Mouse (Mus musculus): ENCODE data around the gene B3gnt3. TPM values are rescaled to one million over a fixed set of nuclear protein-coding genes. Genes with fewer than 3 reads are reported as not detected.
A peak's percentile ranks its signal among the peaks of the same experiment; 100 is the strongest.

The B3gnt3 gene
- polyA plus RNA-seq, 1 experiment from 2014 or later: 1.2 TPM

- peaks cover 91% of the 10 kb centered on the region for H3K27me3 ChIP-seq (ENCODE audit: low read depth, poor library complexity, severe bottlenecking)
- DNase-seq (ENCODE audit: low spot score): peak; percentile 78
- no peaks in the 10 kb centered on the region for H3K36me3 ChIP-seq
- WGBS: under 1% methylated on average over 64 of the region's 64 CpGs
- no peaks in the 10 kb centered on the region for H3K9me3 ChIP-seq (replicated peaks)
- peak overlapping the region; percentile 73 for H3K27ac ChIP-seq
- H3K4me3 ChIP-seq: peak overlapping the region; percentile 56
- H3K4me1 ChIP-seq: peaks cover 60% of the 10 kb centered on the region
Measured at GRCm38 (mm10) chr8:71670621-71671548, 30.7 kb downstream of the B3gnt3 start.

DNA sequence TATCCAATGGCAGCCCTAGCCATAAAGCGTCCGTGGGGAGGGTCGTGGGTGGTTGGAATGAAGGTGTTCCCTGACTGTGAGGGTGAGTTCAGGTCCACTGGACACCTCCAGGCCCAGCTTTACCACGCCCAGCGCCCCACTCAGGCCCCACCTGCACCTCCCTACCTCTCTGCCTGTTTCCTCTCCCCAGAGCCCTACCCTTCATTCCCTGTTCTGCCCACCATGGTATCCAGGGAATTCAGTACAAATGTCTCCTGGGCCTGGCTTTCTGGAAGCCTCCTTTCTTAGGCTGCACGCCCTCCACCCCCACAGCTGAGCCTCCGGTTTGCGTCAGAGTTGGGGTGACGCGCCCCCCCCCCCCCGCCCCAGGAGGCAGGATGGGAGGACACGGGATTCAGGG lies 31.4 kb downstream of the B3gnt3 start:
- no peaks in the 10 kb centered on the region for H3K9me3 ChIP-seq (replicated peaks)
- H3K27me3 ChIP-seq (ENCODE audit: low read depth, poor library complexity, severe bottlenecking): peaks cover 85% of the 10 kb centered on the region
- peaks cover 62% of the 10 kb centered on the region for H3K4me1 ChIP-seq
- H3K27ac ChIP-seq: peak overlapping the region; percentile 73
- H3K4me3 ChIP-seq: peak overlapping the region; percentile 56
- WGBS: 7% methylated on average over 11 of the region's 12 CpGs
- no peak for DNase-seq (ENCODE audit: low spot score)
- H3K36me3 ChIP-seq: no peaks in the 10 kb centered on the region

- H3K4me1 ChIP-seq: peaks cover 66% of the 10 kb centered on the region
- H3K36me3 ChIP-seq: no peaks in the 10 kb centered on the region
- 3% methylated on average over 21 of the region's 21 CpGs for WGBS
- no peaks in the 10 kb centered on the region for H3K9me3 ChIP-seq (replicated peaks)
- H3K27ac ChIP-seq: peak overlapping the region; percentile 77
- no peak for DNase-seq (ENCODE audit: low spot score)
- H3K4me3 ChIP-seq: peak overlapping the region; percentile 25
- peaks cover 89% of the 10 kb centered on the region for H3K27me3 ChIP-seq (ENCODE audit: low read depth, poor library complexity, severe bottlenecking)
Measured at GRCm38 (mm10) chr8:71668220-71668975, 33.2 kb downstream of the B3gnt3 start.

GRCm38 (mm10) chr8:71667256-71667655 lies 34.3 kb downstream of the B3gnt3 start:
- WGBS: 53% methylated on average over 5 of the region's 5 CpGs
- H3K4me1 ChIP-seq: peaks cover 66% of the 10 kb centered on the region
- H3K4me3 ChIP-seq: no peak overlapping the region
- no peaks in the 10 kb centered on the region for H3K9me3 ChIP-seq (replicated peaks)
- peak overlapping the region; percentile 77 for H3K27ac ChIP-seq
- DNase-seq (ENCODE audit: low spot score): peak; percentile 30
- H3K27me3 ChIP-seq (ENCODE audit: low read depth, poor library complexity, severe bottlenecking): peaks cover 89% of the 10 kb centered on the region
- no peaks in the 10 kb centered on the region for H3K36me3 ChIP-seq

DNA sequence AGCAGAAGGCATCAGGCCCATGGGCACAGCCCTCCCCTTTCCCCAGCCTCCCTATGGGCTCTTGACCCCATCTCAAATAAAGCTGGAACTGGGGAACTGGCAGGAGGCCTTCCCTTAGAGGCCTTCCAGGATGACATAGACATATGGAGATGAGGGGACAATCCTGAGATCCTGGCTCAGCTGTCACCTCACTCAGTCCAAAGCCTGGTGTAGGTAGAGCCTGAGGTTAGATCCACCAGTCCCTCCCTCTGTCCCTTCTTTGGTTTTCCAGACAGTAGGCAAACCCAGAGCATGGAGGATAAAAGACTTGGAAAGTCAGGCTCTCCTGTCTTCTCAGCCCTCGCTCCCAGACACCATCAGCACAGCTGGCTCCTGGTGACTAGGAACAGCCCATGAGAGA lies 34.7 kb downstream of the B3gnt3 start:
- WGBS: 33% methylated on average over 1 of the region's 1 CpGs
- no peak overlapping the region for H3K4me3 ChIP-seq
- H3K27me3 ChIP-seq (ENCODE audit: low read depth, poor library complexity, severe bottlenecking): peaks cover 89% of the 10 kb centered on the region
- DNase-seq (ENCODE audit: low spot score): no peak
- no peak overlapping the region for H3K27ac ChIP-seq
- H3K9me3 ChIP-seq (replicated peaks): no peaks in the 10 kb centered on the region
- H3K36me3 ChIP-seq: no peaks in the 10 kb centered on the region
- H3K4me1 ChIP-seq: peaks cover 62% of the 10 kb centered on the region

DNA sequence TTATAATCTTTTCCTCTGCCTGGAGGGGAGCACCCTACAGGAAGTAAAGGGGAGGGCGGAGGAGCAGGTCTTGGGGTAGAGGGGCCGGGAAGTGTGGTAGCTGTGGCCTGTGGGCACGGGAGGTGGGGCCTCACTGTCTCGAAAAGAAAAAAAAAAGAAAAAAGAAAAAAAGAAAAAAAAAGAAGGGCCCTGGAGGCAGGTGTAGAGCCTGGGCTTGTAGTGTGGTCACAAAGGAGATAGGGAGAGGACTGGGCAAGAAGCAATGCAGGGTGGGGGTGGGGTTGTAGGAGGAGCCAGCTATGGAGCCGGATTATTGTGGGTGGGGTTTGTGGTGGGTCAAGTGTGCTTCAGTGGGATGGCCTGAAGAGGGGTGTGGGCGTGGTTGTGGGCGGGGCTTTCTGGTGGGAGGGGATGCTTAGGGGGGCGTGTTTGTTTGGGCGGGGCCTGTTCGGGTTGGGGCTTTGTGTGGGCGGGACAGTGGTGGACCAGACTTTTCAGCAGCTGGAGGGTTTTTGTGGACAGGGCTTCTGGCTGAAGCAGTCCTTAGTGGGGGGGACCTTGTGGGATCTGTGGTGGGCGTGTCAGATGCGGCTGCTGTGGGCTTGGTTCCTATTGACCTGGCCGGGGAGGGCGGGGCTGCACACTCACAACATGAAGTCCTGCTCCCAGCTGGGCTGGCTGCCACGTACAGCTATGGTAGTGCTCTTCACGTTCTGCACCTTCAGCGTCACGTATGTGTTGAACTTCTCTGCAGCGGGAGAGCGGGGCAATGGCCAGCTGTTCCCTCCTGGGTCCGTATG lies 36.1 kb downstream of the B3gnt3 start:
- H3K36me3 ChIP-seq: no peaks in the 10 kb centered on the region
- H3K27ac ChIP-seq: 0 out of 2 replicates have a peak overlapping the region, but pooled peaks have one; percentile 6
- peak overlapping the region; percentile 40 for H3K4me3 ChIP-seq
- H3K4me1 ChIP-seq: peaks cover 50% of the 10 kb centered on the region
- 4% methylated on average over 22 of the region's 22 CpGs for WGBS
- H3K27me3 ChIP-seq (ENCODE audit: low read depth, poor library complexity, severe bottlenecking): peaks cover 92% of the 10 kb centered on the region
- peak; percentile 92 for DNase-seq (ENCODE audit: low spot score)
- H3K9me3 ChIP-seq (replicated peaks): no peaks in the 10 kb centered on the region

- 8% methylated on average over 36 of the region's 36 CpGs for WGBS
- no peaks in the 10 kb centered on the region for H3K9me3 ChIP-seq (replicated peaks)
- H3K36me3 ChIP-seq: no peaks in the 10 kb centered on the region
- H3K4me3 ChIP-seq: no peak overlapping the region; the same call in 1 of the 2 replicates
- DNase-seq (ENCODE audit: low spot score): peak; percentile 94
- H3K4me1 ChIP-seq: peaks cover 14% of the 10 kb centered on the region
- H3K27me3 ChIP-seq (ENCODE audit: low read depth, poor library complexity, severe bottlenecking): peaks cover 98% of the 10 kb centered on the region
- no peak overlapping the region for H3K27ac ChIP-seq
Measured at GRCm38 (mm10) chr8:71660325-71661120, 41.1 kb downstream of the B3gnt3 start.

DNA sequence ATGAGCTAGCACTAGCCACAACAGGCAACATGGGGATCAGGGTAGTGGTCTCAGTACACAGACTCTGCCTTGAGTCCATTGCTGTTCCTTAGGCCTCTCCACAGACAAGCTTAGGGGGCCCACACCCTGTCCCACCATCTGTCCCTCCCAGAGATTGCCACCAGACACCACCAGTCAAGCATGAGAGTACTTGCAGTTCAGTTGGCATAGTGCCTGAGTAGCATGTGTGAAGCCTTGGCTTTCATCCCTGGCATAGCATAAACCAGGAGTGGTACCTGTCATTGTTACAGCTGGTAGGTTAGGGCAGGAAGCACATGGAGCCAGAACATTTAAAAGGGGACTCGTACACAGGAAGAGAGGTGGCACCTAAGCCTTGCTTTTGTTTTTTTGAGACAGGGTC lies 41.8 kb downstream of the B3gnt3 start:
- Histone ChIP-seq H3K36me3 (no peaks in the 10 kb centered on the region), H3K27me3 (ENCODE audit: low read depth, poor library complexity, severe bottlenecking) (peaks cover 100% of the 10 kb centered on the region), H3K27ac (no peak overlapping the region), H3K4me1 (peaks cover 12% of the 10 kb centered on the region), H3K9me3 (replicated peaks) (no peaks in the 10 kb centered on the region), H3K4me3 (no peak overlapping the region)
- DNase-seq (ENCODE audit: low spot score): no peak
- WGBS: 68% methylated on average over 1 of the region's 1 CpGs

- no peak for DNase-seq (ENCODE audit: low spot score)
- H3K27ac ChIP-seq: no peak overlapping the region
- H3K9me3 ChIP-seq (replicated peaks): no peaks in the 10 kb centered on the region
- no peaks in the 10 kb centered on the region for H3K36me3 ChIP-seq
- H3K4me1 ChIP-seq: peaks cover 16% of the 10 kb centered on the region
- H3K27me3 ChIP-seq (ENCODE audit: low read depth, poor library complexity, severe bottlenecking): peaks cover 100% of the 10 kb centered on the region
- H3K4me3 ChIP-seq: no peak overlapping the region
- WGBS: 33% methylated on average over 17 of the region's 17 CpGs
Measured at GRCm38 (mm10) chr8:71658515-71659049, 43.0 kb downstream of the B3gnt3 start.

- no peaks in the 10 kb centered on the region for H3K36me3 ChIP-seq
- no peaks in the 10 kb centered on the region for H3K9me3 ChIP-seq (replicated peaks)
- H3K4me1 ChIP-seq: peaks cover 16% of the 10 kb centered on the region
- WGBS: 20% methylated on average over 9 of the region's 9 CpGs
- H3K4me3 ChIP-seq: no peak overlapping the region
- no peak overlapping the region for H3K27ac ChIP-seq
- H3K27me3 ChIP-seq (ENCODE audit: low read depth, poor library complexity, severe bottlenecking): peaks cover 100% of the 10 kb centered on the region
- DNase-seq (ENCODE audit: low spot score): no peak
Measured at GRCm38 (mm10) chr8:71657816-71658215, 43.8 kb downstream of the B3gnt3 start.

- peak overlapping the region; percentile 39 for H3K4me3 ChIP-seq
- H3K4me1 ChIP-seq: peaks cover 12% of the 10 kb centered on the region
- H3K27me3 ChIP-seq (ENCODE audit: low read depth, poor library complexity, severe bottlenecking): peaks cover 92% of the 10 kb centered on the region
- H3K36me3 ChIP-seq: no peaks in the 10 kb centered on the region
- H3K27ac ChIP-seq: no peak overlapping the region
- H3K9me3 ChIP-seq (replicated peaks): no peaks in the 10 kb centered on the region
- WGBS: 2% methylated on average over 24 of the region's 24 CpGs
- peak; percentile 56 for DNase-seq (ENCODE audit: low spot score)
Measured at GRCm38 (mm10) chr8:71654600-71654999, 47.0 kb downstream of the B3gnt3 start.

All from limb, embryonic 10.5 days (tissue).